ENCODE assay signal across 9 mouse cellular contexts in the genomic region with DNA sequence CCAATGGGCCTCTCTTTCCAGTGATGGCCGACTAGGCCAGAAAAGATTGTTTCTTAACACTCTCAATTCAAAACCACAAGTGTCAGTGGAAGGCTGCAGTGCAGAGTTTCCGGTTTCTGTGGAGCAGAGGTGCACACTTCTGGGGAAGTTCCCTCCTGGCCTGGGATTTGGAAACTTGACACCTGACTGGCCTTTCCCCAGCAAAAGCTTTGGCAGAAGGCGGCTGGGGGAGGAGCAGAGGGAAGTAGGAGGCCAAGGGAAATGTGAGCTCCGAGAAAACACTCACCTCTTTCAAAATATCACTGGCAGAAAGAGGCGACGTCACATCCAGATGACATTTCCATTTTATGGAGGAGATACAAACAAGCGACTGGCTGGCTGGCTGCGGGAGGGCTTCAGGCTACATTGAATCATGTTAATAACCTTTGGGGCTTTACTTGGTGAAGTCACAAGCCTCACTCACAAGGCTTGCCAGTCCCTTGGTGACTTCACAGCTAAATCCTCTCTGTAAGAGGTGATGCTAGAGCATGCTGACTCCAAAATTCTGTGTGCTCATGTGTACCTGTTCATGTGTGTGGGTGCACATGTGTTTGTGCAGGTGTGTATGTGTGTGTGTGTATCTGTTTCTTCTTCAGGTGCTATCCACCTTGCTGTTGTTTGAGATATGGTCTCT. TPM values are rescaled to one million over a fixed set of nuclear protein-coding genes. Genes with fewer than 3 reads are reported as not detected.
DNase-seq lines count a peak whose midpoint lies in the region; ATAC-seq lines count a peak whose summit lies in the region.
"Had no signal": no experiment of that assay in that cellular context is flagged by ENCODE, and none has a peak within 500 bp of the region (broad histone marks: within the 10 kb centered on the region; RNA-seq: fewer than 3 reads in every experiment).

No protein-coding gene starts in this region.

- no peaks in the 10 kb centered on the region for H3K27me3 ChIP-seq in midbrain, embryonic 11.5 days (ENCODE audit: control insufficient read depth, insufficient read depth, low read length)
- H3K27me3 ChIP-seq: midbrain, embryonic 12.5 days had no signal

- H3K36me3 ChIP-seq in midbrain, embryonic 11.5 days (ENCODE audit: control insufficient read depth, insufficient read depth, low read length), result no peaks in the 10 kb centered on the region
- H3K36me3 ChIP-seq: midbrain, embryonic 12.5 days had no signal

- WGBS in midbrain, embryonic 11.5 days, result 18% methylated on average over 8 of the region's 8 CpGs

- H3K4me2 ChIP-seq in midbrain, embryonic 11.5 days, result no peak overlapping the region
- H3K4me2 ChIP-seq: midbrain, embryonic 12.5 days had no signal

- no peak for ATAC-seq in midbrain, embryonic 11.5 days (ENCODE audit: low FRiP score)

- H3K27ac ChIP-seq in midbrain, embryonic 11.5 days (ENCODE audit: low read depth, low read length), result no peak overlapping the region
- H3K27ac ChIP-seq: midbrain, embryonic 12.5 days had no signal

- H3K4me1 ChIP-seq in midbrain, embryonic 11.5 days (ENCODE audit: control insufficient read depth, insufficient read depth, low read length), result no peaks in the 10 kb centered on the region; the same call in 1 of the 2 replicates

- peak; percentile 13 for DNase-seq in urinary bladder, postnatal 25 days (ENCODE audit: low spot score)
- no peak for DNase-seq in urinary bladder, adult 2 months (ENCODE audit: low spot score)
- peak; percentile 51 to 71 for DNase-seq in gastrocnemius, postnatal 4 days (ENCODE audit: low spot score in 2 of 2)
- peak; percentile 28 for DNase-seq in kidney, adult 18-20 months
- DNase-seq in lung, postnatal 14 days, result peak; percentile 66
- DNase-seq in spleen, adult 12 weeks (ENCODE audit: low spot score), result no peak
- DNase-seq in left cerebral cortex, adult 9 months (ENCODE audit: low spot score in 2 of 2), result no peak
- DNase-seq in midbrain, embryonic 11.5 days (ENCODE audit: low spot score, missing footprints), result no peak

- H3K4me3 ChIP-seq in midbrain, embryonic 11.5 days (ENCODE audit: low read depth, low read length), result no peak overlapping the region
- H3K4me3 ChIP-seq: midbrain, embryonic 12.5 days had no signal

- H3K9me3 ChIP-seq in midbrain, embryonic 11.5 days (ENCODE audit: control insufficient read depth, low read length), result no peaks in the 10 kb centered on the region
- H3K9me3 ChIP-seq: midbrain, embryonic 12.5 days had no signal

- no peak overlapping the region for H3K9ac ChIP-seq in midbrain, embryonic 11.5 days (ENCODE audit: low read length)
- H3K9ac ChIP-seq: midbrain, embryonic 12.5 days had no signal

RNA-seq across cellular contexts. Expression of a gene that starts 18.3 kb away (rescaled TPM):
- 0.48 and 0.59 TPM in 2 replicates for polyA plus RNA-seq in urinary bladder, adult 2 months (2012; rRNA removed)
- under 1 TPM; 0.26 to 0.71 TPM for total RNA-seq in gastrocnemius, postnatal 4 days (2021)
- not detected in 2 replicates for polyA plus RNA-seq in midbrain, embryonic 11.5 days (2014; fragmentation: Nextera tagmentation; extraction: Ambion mirVana)

RNA-seq across cellular contexts. Expression of a gene that starts 26.4 kb away (rescaled TPM):
- polyA plus RNA-seq in urinary bladder, adult 2 months (2012; rRNA removed), result 18.8 and 19.7 TPM in 2 replicates
- total RNA-seq in gastrocnemius, postnatal 4 days (2021), result 10 to 100 TPM; 25.6 to 27.3 TPM
- polyA plus RNA-seq in midbrain, embryonic 11.5 days (2014; fragmentation: Nextera tagmentation; extraction: Ambion mirVana), result 7.1 and 8.9 TPM in 2 replicates

RNA-seq across cellular contexts. Expression of a gene that starts 54.6 kb away (rescaled TPM):
- not detected in 2 replicates for polyA plus RNA-seq in urinary bladder, adult 2 months (2012; rRNA removed)
- under 1 TPM; 0.86 to 0.88 TPM for total RNA-seq in gastrocnemius, postnatal 4 days (2021)
- polyA plus RNA-seq in midbrain, embryonic 11.5 days (2014; fragmentation: Nextera tagmentation; extraction: Ambion mirVana), result not detected in 2 replicates

Comparison
In these comparisons a context has a peak if more than half of its experiments do, and no peak if none do; other contexts are left out.
1. DNase-seq: peak in urinary bladder, postnatal 25 days (single experiment), gastrocnemius, postnatal 4 days (2 of 2), kidney, adult 18-20 months (single experiment) and lung, postnatal 14 days (single experiment); none in urinary bladder, adult 2 months (single experiment), spleen, adult 12 weeks (single experiment), left cerebral cortex, adult 9 months (0 of 2) and midbrain, embryonic 11.5 days (single experiment).